Mouse (Mus musculus): ENCODE data around the gene Capn10.
"Not testable (repeated sequence)": the region's sequence is repeated elsewhere in the genome, so short reads cannot be mapped to it uniquely, and the experiment has no call there.

Gene Capn10

GRCm38 (mm10) chr1:92919775-92920174 lies 14.4 kb upstream of the Capn10 start:
- DNase-seq (ENCODE audit: low spot score): no peak

- DNase-seq (ENCODE audit: low spot score): no peak
Measured at GRCm38 (mm10) chr1:92920474-92921200, 13.5 kb upstream of the Capn10 start.

- DNase-seq (ENCODE audit: low spot score): no peak
Measured at GRCm38 (mm10) chr1:92921496-92921895, 12.7 kb upstream of the Capn10 start.

- no peak for DNase-seq (ENCODE audit: low spot score)
Measured at GRCm38 (mm10) chr1:92930171-92930706, 3.9 kb upstream of the Capn10 start.

GRCm38 (mm10) chr1:92933611-92934010 lies 565 bp upstream of the Capn10 start:
- no peak for DNase-seq (ENCODE audit: low spot score)

- DNase-seq (ENCODE audit: low spot score): no peak
Measured at GRCm38 (mm10) chr1:92935054-92935962, 1.1 kb downstream of the Capn10 start.

- no peak for DNase-seq (ENCODE audit: low spot score)
Measured at GRCm38 (mm10) chr1:92935977-92936376, 1.8 kb downstream of the Capn10 start.

- no peak for DNase-seq (ENCODE audit: low spot score)
Measured at GRCm38 (mm10) chr1:92936467-92936866, 2.3 kb downstream of the Capn10 start.

- DNase-seq (ENCODE audit: low spot score): no peak
Measured at GRCm38 (mm10) chr1:92937797-92938196, 3.6 kb downstream of the Capn10 start.

GRCm38 (mm10) chr1:92939746-92940145 lies 5.6 kb downstream of the Capn10 start:
- DNase-seq (ENCODE audit: low spot score): no peak

GRCm38 (mm10) chr1:92943219-92943989 lies 9.2 kb downstream of the Capn10 start:
- no peak for DNase-seq (ENCODE audit: low spot score)

- no peak for DNase-seq (ENCODE audit: low spot score)
Measured at GRCm38 (mm10) chr1:92947966-92948365, 13.8 kb downstream of the Capn10 start.

- no peak for DNase-seq (ENCODE audit: low spot score)
Measured at GRCm38 (mm10) chr1:92949426-92949825, 15.2 kb downstream of the Capn10 start.

GRCm38 (mm10) chr1:92950607-92951006 lies 16.4 kb downstream of the Capn10 start, which contains the start of gene Gpr35:
Gene Gpr35 (plus strand): TSS chr1:92950865.
- no peak for DNase-seq (ENCODE audit: low spot score)

- DNase-seq (ENCODE audit: low spot score): no peak
Measured at GRCm38 (mm10) chr1:92953641-92954040, 19.5 kb downstream of the Capn10 start.

- peak; percentile 46 for DNase-seq (ENCODE audit: low spot score)
Measured at GRCm38 (mm10) chr1:92956571-92957335, 22.6 kb downstream of the Capn10 start.

GRCm38 (mm10) chr1:92958999-92959398 lies 24.8 kb downstream of the Capn10 start:
- DNase-seq (ENCODE audit: low spot score): no peak

- DNase-seq (ENCODE audit: low spot score): not testable (repeated sequence)
Measured at GRCm38 (mm10) chr1:92970791-92971190, 36.6 kb downstream of the Capn10 start.

- no peak for DNase-seq (ENCODE audit: low spot score)
Measured at GRCm38 (mm10) chr1:92971879-92972795, 38.0 kb downstream of the Capn10 start.

- DNase-seq (ENCODE audit: low spot score): no peak
Measured at GRCm38 (mm10) chr1:92972854-92973253, 38.7 kb downstream of the Capn10 start.
